Mouse (Mus musculus): ENCODE data around the gene Cirbp.

GRCm38 (mm10) chr10:80137626-80138552, 27.9 kb upstream of the Cirbp start:
- TF ChIP-seq POLR2A (IDR thresholded peaks at IDR 0.05; ENCODE audit: control insufficient read depth, low read depth, low read length) = no peak
- no peak for TF ChIP-seq CTCF (IDR thresholded peaks at IDR 0.05; ENCODE audit: control insufficient read depth, insufficient read depth, insufficient replicate concordance, low read depth, low read length)

All from testis, adult 2 months (tissue).